ENCODE assay signal across 8 mouse cellular contexts in the genomic region with DNA sequence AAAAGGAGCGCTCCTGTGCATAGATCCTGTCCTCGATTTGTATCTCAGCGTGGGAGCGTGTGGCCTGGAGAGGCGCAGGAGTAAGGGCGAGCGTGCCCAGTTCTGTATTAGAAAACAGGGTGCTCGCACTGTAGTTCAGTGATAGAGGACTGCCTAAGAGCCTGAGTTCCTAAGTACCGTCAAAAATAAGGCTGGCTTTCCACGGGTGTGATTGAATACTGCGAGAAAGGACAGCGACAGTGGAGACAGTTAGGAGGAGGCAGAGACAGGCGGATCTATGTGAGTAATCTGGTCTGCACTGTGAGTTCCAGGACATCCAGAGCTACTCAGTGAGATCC. TPM values are rescaled to one million over a fixed set of nuclear protein-coding genes. Genes with fewer than 3 reads are reported as not detected.
DNase-seq lines count a peak whose midpoint lies in the region; ATAC-seq and TF ChIP-seq lines count a peak whose summit lies in the region.

No protein-coding gene starts in this region.

- TF ChIP-seq CTCF in ES-Bruce4 (IDR thresholded peaks at IDR 0.05; ENCODE audit: low read depth, low read length) = no peak
- TF ChIP-seq CTCF in forebrain, postnatal 0 days (IDR thresholded peaks at IDR 0.05; ENCODE audit: low read depth) = no peak
- no peak for TF ChIP-seq CTCF in liver, postnatal 0 days (IDR thresholded peaks at IDR 0.05; ENCODE audit: low read depth)

- no peak for DNase-seq in heart, postnatal 4 days
- DNase-seq in forebrain, postnatal 0 days = no peak
- DNase-seq in liver, postnatal 0 days = no peak
- DNase-seq in cerebellum, postnatal 4 days (ENCODE audit: low spot score in 2 of 2) = no peak
- no peak for DNase-seq in adrenal gland, postnatal 36 days
- DNase-seq in adrenal gland, adult 2 months = no peak

- no peak for TF ChIP-seq POLR2A in ES-Bruce4 (IDR thresholded peaks at IDR 0.05; ENCODE audit: insufficient read depth, low read length)

- H3K36me3 ChIP-seq in heart, embryonic 12.5 days = no peaks in the 10 kb centered on the region
- H3K36me3 ChIP-seq in ES-Bruce4 (ENCODE audit: control insufficient read depth, insufficient read depth, low read length, poor library complexity, severe bottlenecking) = no peaks in the 10 kb centered on the region
- H3K36me3 ChIP-seq in forebrain, postnatal 0 days (ENCODE audit: insufficient read depth) = no peaks in the 10 kb centered on the region
- H3K36me3 ChIP-seq in liver, postnatal 0 days (replicated peaks; ENCODE audit: insufficient read depth, low read length) = no peaks in the 10 kb centered on the region

- WGBS in heart, embryonic 12.5 days = 2% methylated on average over 13 of the region's 13 CpGs
- WGBS in forebrain, postnatal 0 days = 3% methylated on average over 13 of the region's 13 CpGs
- WGBS in liver, postnatal 0 days (ENCODE audit: insufficient replicate concordance) = 3% methylated on average over 13 of the region's 13 CpGs

- H3K9me3 ChIP-seq in heart, embryonic 12.5 days (replicated peaks) = no peaks in the 10 kb centered on the region
- no peaks in the 10 kb centered on the region for H3K9me3 ChIP-seq in ES-Bruce4 (replicated peaks; ENCODE audit: control insufficient read depth, insufficient read depth, low read length, poor library complexity, severe bottlenecking)
- no peaks in the 10 kb centered on the region for H3K9me3 ChIP-seq in forebrain, postnatal 0 days (ENCODE audit: low read length)
- H3K9me3 ChIP-seq in liver, postnatal 0 days (ENCODE audit: low read length) = no peaks in the 10 kb centered on the region

- H3K4me3 ChIP-seq in heart, embryonic 12.5 days = peak overlapping the region; percentile 58
- peak overlapping the region; percentile 46 for H3K4me3 ChIP-seq in ES-Bruce4 (ENCODE audit: low read depth, low read length)
- H3K4me3 ChIP-seq in forebrain, postnatal 0 days (ENCODE audit: low read depth, low read length) = peak overlapping the region; percentile 70
- H3K4me3 ChIP-seq in liver, postnatal 0 days (ENCODE audit: low read depth, low read length) = peak overlapping the region; percentile 67

- H3K4me2 ChIP-seq in heart, embryonic 12.5 days = peak overlapping the region; percentile 91
- H3K4me2 ChIP-seq in forebrain, postnatal 0 days (ENCODE audit: low read depth) = peak overlapping the region; percentile 97
- H3K4me2 ChIP-seq in liver, postnatal 0 days (ENCODE audit: low read depth, low read length) = peak overlapping the region; percentile 98

- H3K4me1 ChIP-seq in heart, embryonic 12.5 days (replicated peaks) = peaks cover 10% of the 10 kb centered on the region; the same call in 1 of the 2 replicates
- H3K4me1 ChIP-seq in ES-Bruce4 (ENCODE audit: control insufficient read depth, insufficient read depth, low read length) = peaks cover 6% of the 10 kb centered on the region
- peaks cover 5% of the 10 kb centered on the region; the same call in 1 of the 2 replicates for H3K4me1 ChIP-seq in forebrain, postnatal 0 days (ENCODE audit: insufficient read depth)
- H3K4me1 ChIP-seq in liver, postnatal 0 days (ENCODE audit: insufficient read depth) = peaks cover 15% of the 10 kb centered on the region

- H3K27ac ChIP-seq in heart, embryonic 12.5 days (ENCODE audit: poor library complexity, severe bottlenecking) = no peak overlapping the region
- no peak overlapping the region for H3K27ac ChIP-seq in ES-Bruce4 (ENCODE audit: insufficient read depth, low read length)
- H3K27ac ChIP-seq in forebrain, postnatal 0 days (ENCODE audit: low read depth, low read length) = no peak overlapping the region
- H3K27ac ChIP-seq in liver, postnatal 0 days (ENCODE audit: low read depth) = 0 out of 2 replicates have a peak overlapping the region, but pooled peaks have one; percentile 53

- peaks cover 11% of the 10 kb centered on the region for H3K27me3 ChIP-seq in heart, embryonic 12.5 days (replicated peaks)
- H3K27me3 ChIP-seq in ES-Bruce4 (ENCODE audit: control insufficient read depth, insufficient read depth, low read length, poor library complexity, severe bottlenecking) = no peaks in the 10 kb centered on the region
- no peaks in the 10 kb centered on the region for H3K27me3 ChIP-seq in forebrain, postnatal 0 days (ENCODE audit: insufficient read depth, low read length)
- peaks cover 9% of the 10 kb centered on the region; the same call in 1 of the 2 replicates for H3K27me3 ChIP-seq in liver, postnatal 0 days (ENCODE audit: insufficient read depth, low read length)

- no peak for TF ChIP-seq EP300 in ES-Bruce4 (IDR thresholded peaks at IDR 0.05; ENCODE audit: insufficient read depth, low read depth, low read length)
- TF ChIP-seq EP300 in liver, postnatal 0 days (IDR thresholded peaks at IDR 0.05; ENCODE audit: low read depth) = no peak

- ATAC-seq in heart, embryonic 12.5 days (ENCODE audit: insufficient number of reproducible peaks, low FRiP score) = no peak; the same call in 1 of the 2 replicates
- peak; percentile 47; the same call in 1 of the 2 replicates for ATAC-seq in forebrain, postnatal 0 days
- ATAC-seq in liver, postnatal 0 days = no peak; the same call in 1 of the 2 replicates

- H3K9ac ChIP-seq in heart, embryonic 12.5 days = peak overlapping the region; percentile 39; the same call in 1 of the 2 replicates
- peak overlapping the region; percentile 60; the same call in 1 of the 2 replicates for H3K9ac ChIP-seq in ES-Bruce4 (ENCODE audit: low read depth, poor library complexity, severe bottlenecking)
- H3K9ac ChIP-seq in forebrain, postnatal 0 days = peak overlapping the region; percentile 56
- H3K9ac ChIP-seq in liver, postnatal 0 days (replicated peaks) = no peak overlapping the region

RNA-seq across cellular contexts. Expression of gene Tspan15, which starts 0.3 kb away (rescaled TPM):
- 5.6 and 5.7 TPM in 2 replicates for polyA plus RNA-seq in heart, embryonic 12.5 days (2016; fragmentation: Nextera tagmentation; extraction: Ambion mirVana)
- 10 to 100 TPM; 10.1 to 10.3 TPM for total RNA-seq in heart, postnatal 4 days (2021)
- polyA plus RNA-seq in ES-Bruce4 (2011; ENCODE audit: insufficient read depth, insufficient read length, low read depth, missing spikeins) = 8.5 and 10.4 TPM in 2 replicates
- 7.2 and 11.6 TPM in 2 replicates for total RNA-seq in forebrain, postnatal 0 days (2014; rRNA removed)
- 11.6 and 15.2 TPM in 2 replicates for polyA plus RNA-seq in forebrain, postnatal 0 days (2015; fragmentation: Nextera tagmentation; extraction: Ambion mirVana)
- 11.5 and 13.0 TPM in 2 replicates for polyA plus RNA-seq in liver, postnatal 0 days (2015; fragmentation: Nextera tagmentation; extraction: Ambion mirVana)
- total RNA-seq in adrenal gland, postnatal 36 days (2021) = 10 to 100 TPM; 21.1 to 22.7 TPM
- 10 to 100 TPM; 14.4 to 22.5 TPM for total RNA-seq in adrenal gland, adult 2 months (2021)
- polyA plus RNA-seq in adrenal gland, adult 2 months (2012; rRNA removed) = 66.3 and 71.2 TPM in 2 replicates

RNA-seq across cellular contexts. Expression of gene Tacr2, which starts 20.9 kb away (rescaled TPM):
- not detected in 2 replicates for polyA plus RNA-seq in heart, embryonic 12.5 days (2016; fragmentation: Nextera tagmentation; extraction: Ambion mirVana)
- total RNA-seq in heart, postnatal 4 days (2021) = not detected
- polyA plus RNA-seq in ES-Bruce4 (2011; ENCODE audit: insufficient read depth, insufficient read length, low read depth, missing spikeins) = not detected in 2 replicates
- total RNA-seq in forebrain, postnatal 0 days (2014; rRNA removed) = not detected in 2 replicates
- polyA plus RNA-seq in forebrain, postnatal 0 days (2015; fragmentation: Nextera tagmentation; extraction: Ambion mirVana) = not detected in 2 replicates
- not detected in 2 replicates for polyA plus RNA-seq in liver, postnatal 0 days (2015; fragmentation: Nextera tagmentation; extraction: Ambion mirVana)
- 10 to 100 TPM; 21.9 to 46.0 TPM for total RNA-seq in adrenal gland, postnatal 36 days (2021)
- 10 to 100 TPM; 21.8 to 64.4 TPM for total RNA-seq in adrenal gland, adult 2 months (2021)
- 146 and 235 TPM in 2 replicates for polyA plus RNA-seq in adrenal gland, adult 2 months (2012; rRNA removed)

Comparison
In these comparisons a context has a peak if more than half of its experiments do, and no peak if none do; other contexts are left out.
1. RNA of gene Tacr2, which starts 20.9 kb away (polyA plus RNA-seq): 146 to 235 TPM in adrenal gland, adult 2 months; not detected in ES-Bruce4, not detected in forebrain, postnatal 0 days, not detected in liver, postnatal 0 days and not detected in heart, embryonic 12.5 days; every median in the first group is over 100 times any median in the second.
2. Peak in every context shown above with its lines, with median percentiles within 50 percentile points of each other: H3K4me2 ChIP-seq and H3K4me3 ChIP-seq.